Mouse (Mus musculus) heart, adult 18-20 months (tissue): ENCODE results near the gene Clmn. TPM values are rescaled to one million over a fixed set of nuclear protein-coding genes. Genes with fewer than 3 reads are reported as not detected.
"Not testable (repeated sequence)": the region's sequence is repeated elsewhere in the genome, so short reads cannot be mapped to it uniquely, and the experiment has no call there.

ENCODE experiments used
- DNase-seq, 2 experiments: peaks; one replicate each; pipeline ENCODE4 v3.0.0; 2021 to 2022; ENCODE audit warnings: mixed read lengths in 1 of 2
- total RNA-seq, 2 experiments: library from RNA; stranded (reverse); gene quantifications; 2 replicates each; pipeline ENCODE4 v1.2.3; 2021

Clmn gene
- total RNA-seq, 2 experiments from 2014 or later = 1.9 to 2.9 TPM

- DNase-seq = peak; percentile 98 to 100
Observed at GRCm38 (mm10) chr12:104751814-104752765, 112.8 kb downstream of the Clmn start, which contains the start of gene Dicer1. TSS of gene Dicer1 (minus strand) at chr12:104751952.

GRCm38 (mm10) chr12:104751331-104751813 lies 113.5 kb downstream of the Clmn start:
- DNase-seq = peak; percentile 34 to 60

DNA sequence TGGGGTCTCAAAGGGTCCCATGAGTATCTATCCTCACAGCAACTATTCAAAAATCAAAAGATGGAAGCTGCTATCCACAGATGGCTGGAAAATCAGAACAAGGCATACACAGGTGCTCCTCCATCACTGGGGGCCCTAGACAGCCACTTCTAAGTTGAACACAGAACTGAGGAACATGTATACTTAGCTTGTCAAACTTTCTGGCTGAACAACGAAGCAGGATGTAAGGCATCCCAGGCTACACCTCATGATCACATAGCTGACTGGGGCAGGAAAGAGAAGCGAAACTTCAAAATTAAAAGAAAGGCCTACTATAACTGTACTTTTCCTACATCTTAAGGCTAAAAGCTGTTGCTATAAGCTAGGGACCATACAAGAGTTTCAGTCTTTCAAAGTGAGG lies 115.9 kb downstream of the Clmn start:
- DNase-seq = no peak

- DNase-seq = no peak
Observed at GRCm38 (mm10) chr12:104747252-104747651, 117.6 kb downstream of the Clmn start.

DNA sequence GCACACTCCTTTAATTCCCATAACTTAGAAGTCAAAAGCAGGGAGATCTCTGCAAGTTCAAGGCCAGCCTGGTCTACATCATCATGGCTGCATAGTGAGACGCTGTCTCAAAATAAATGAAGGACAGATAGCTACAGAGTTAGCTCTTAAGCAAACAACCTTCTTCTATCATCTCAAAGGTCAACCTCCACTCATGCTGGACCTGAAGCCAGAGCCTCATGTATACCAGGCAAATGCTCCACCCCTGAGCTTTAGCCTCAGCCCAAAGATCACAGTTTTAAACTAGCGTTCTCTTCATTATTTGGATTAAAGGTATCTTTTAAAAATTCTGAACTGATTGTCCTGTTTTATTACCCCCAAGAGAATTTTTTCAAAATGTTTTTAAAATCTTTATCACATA lies 118.3 kb downstream of the Clmn start:
- no peak for DNase-seq

DNA sequence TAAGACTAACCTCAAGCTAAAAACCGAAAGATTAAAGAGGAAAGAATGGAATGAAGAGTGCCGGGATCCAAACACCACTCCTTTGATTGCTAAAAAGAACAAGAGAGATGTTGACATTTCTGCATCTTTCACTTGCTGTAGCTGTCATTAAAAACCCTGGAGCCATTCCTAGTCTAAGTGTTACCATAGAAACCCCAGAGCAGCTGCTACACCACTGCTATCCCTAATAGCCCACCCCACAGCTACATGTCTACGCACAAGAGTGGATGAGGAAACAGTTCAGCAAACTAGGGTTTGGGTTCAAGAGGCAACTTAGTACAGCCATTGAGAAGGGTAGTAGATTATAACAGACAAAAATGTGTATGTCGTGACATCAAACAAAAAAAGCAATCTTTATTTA lies 121.2 kb downstream of the Clmn start:
- no peak for DNase-seq

GRCm38 (mm10) chr12:104742247-104742646 lies 122.6 kb downstream of the Clmn start:
- DNase-seq = peak in 1 of 2 experiments; percentile 40

DNA sequence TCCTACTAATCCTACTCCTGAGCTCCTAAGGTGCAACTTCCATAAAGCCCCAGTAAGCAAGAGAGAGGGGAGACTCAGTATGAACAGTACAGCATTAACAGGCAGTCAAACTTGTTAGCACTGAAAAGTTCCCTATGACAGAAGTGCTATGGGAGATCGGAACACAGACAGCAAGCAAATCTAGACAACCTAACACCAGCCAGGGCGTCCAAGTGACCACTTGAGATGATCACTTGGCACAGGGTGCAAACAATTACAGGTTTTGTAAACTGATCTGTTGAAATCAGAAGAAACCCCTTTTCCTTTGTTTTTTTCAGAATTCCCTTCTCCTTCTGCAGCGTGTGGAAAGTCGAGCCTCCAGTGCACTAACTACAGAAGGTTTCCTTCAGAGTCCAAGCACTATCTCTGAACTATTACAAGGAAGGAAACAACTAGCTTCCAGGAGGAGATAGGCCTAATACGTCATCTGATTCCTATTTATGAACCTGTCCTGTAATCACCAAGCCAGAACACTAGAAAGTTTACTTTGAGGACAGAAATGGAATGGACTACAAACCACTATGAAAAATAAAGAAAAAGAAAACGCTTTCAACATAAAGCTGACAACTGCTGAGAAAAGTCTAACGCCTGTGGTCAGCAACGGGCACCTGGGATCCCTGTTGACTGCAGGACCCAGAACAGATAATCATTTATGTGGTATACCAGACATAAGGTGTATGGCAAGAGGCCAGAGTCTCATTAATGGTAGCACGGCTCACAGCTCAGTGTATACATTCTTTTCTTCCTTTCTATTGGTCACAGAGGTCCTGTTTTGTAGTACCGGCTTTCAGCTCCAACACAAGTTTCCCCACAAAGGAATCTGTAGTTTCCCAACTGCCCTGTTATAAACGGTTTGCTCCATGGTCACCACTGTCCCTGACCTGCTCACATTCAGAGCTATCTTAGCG lies 123.8 kb downstream of the Clmn start:
- peak in 1 of 2 experiments; percentile 22 for DNase-seq

- DNase-seq = no peak
Observed at GRCm38 (mm10) chr12:104738931-104739330, 125.9 kb downstream of the Clmn start.

DNA sequence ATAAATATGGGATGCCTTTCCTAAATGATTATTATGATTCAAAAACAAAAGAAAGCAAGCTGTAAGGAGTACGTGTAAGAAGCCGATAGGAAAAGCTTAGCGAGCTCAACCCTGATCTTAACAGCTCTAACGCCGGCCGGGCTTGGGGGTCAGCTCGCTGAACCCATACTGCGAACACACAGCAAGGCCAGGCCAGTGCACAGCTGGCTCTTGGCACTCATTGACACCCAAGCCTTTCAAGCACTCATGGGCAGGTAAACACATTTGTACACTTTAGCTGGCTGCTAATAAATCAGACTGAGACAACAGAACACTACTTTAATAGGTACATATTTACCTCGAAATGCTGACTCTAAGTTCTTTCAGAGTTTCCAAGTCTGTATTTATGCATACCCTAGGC lies 126.4 kb downstream of the Clmn start:
- no peak for DNase-seq

DNA sequence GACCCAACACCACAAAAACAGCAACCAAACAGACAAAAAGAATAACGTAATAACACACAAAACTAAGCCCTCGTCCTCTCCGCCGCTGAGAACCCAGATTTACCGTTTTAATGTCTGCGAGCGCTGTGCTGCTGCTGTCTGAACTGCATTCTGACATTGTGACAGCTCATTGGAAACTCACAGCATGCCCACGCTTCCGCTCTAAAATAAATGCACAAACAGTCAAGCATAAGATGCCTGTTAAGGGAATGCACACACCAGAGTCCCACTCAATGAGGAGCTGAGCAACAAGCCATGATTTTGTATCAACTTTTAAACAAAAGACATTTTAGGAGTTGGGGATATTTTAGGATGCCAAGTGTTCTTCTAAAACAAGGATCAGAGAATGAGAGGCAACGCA lies 127.2 kb downstream of the Clmn start:
- DNase-seq = no peak

DNA sequence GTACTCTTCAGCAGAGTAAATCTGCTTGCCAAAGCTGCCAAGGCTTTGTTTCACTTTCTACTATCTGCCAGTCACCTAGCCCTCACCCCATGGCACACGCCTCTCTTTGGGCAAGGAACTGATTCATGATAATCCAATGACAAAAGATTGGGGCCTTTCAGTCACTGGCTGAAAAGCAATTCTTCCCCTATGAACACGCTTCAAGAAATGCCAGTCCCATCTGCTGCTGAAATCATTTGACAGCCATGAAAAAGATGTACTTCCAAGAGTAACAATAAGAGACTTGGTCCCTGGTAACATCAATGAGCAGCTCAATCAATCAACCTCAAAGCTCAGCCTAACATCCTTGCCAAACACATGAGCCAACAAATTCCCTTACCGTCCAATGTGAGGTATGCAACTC lies 128.9 kb downstream of the Clmn start:
- no peak for DNase-seq

DNA sequence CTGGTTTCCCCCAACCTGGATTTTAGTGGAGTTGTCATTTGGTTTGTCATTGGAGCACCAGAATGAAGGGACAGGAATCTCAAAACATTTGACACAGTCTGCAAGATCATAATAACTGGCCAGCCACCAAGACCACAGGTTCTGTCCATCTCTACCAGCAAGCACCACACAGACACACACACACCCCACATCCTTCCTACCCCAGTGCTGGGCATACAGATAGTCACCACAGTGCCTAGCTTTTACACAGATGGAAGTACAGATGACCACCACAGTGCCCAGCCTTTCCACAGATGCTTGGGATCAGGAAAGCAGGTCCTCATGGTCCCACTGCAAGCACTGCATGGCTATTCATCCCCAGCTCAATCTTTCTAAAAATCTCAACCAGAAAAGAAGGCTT lies 131.7 kb downstream of the Clmn start:
- DNase-seq = no peak

DNA sequence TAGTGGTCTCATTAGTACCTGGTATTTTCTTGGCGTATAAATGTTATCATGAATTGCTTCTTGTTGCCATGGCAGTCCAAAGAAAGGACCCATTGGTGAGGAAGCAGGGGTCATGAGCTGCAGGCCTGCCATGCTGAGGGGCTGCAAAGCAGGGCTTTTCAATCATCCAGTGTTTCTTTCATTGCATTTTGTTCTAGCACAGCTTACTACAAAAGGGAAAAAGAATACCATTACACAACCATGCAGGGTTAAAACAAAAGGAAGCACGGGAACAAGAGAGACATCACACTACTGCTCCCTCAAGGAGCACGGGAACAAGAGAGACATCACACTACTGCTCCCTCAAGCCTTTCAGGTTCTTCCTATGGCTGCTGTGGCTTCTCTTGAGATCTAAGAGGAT lies 133.1 kb downstream of the Clmn start:
- DNase-seq = no peak

DNA sequence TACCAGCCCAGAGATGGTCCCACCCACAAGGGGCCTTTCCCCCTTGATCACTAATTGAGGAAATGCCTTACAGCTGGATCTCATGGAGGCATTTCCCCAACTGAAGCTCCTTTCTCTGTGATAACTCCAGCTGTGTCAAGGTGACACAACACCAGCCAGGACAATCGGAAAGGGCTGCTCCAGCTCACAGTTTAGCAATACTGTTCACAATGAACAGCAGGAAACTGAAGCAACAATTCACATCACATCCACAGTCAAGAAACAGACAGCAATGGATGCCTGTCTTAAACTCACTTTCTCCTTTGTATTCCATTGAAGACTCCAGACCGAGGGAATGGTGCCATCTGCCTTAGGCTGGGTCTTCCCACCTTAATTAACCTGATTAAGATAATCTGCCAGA lies 138.4 kb downstream of the Clmn start:
- not testable (repeated sequence) for DNase-seq

DNA sequence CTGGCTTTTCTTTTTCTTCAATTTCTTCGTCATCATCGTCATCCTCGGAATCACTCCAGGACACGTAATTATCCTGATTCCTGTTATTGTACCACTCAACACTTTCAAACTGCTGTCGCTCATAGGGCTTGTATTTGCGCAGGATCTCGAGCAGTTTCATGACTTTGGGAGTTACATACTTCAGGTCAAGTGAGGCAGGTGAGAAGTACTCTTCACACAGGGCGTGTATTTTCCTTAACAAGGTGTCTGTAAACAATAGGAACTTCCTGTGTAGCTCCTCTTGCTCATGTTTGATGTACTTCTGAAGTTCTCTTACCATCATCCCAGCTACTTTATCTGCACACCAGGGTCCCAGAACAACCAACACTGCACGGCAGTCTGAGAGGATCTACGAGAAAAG lies 142.8 kb downstream of the Clmn start:
- DNase-seq = no peak

DNA sequence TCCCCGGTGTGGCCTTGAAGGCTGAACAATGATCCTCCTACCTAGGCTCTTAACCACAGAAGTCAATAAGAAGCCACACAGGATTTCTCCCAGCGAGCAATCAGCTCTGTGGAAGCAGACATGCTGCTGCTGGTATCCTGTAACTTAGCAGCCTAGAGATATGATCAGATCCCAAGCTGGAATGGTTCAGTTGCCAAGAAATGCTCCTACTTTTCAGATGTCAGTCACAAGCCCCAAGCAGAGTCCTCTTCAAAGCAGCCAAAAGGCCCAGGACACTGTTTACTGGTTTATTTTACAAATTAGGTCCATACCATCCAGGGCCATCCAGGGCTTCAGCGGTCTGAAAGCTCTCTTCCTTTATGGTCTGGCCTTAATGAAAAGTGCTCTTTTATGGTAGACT lies 143.9 kb downstream of the Clmn start:
- no peak for DNase-seq

- no peak for DNase-seq
Observed at GRCm38 (mm10) chr12:104718956-104719355, 145.9 kb downstream of the Clmn start.

- DNase-seq = no peak
Observed at GRCm38 (mm10) chr12:104716409-104716808, 148.5 kb downstream of the Clmn start.

GRCm38 (mm10) chr12:104715453-104715852 lies 149.4 kb downstream of the Clmn start:
- no peak for DNase-seq
